8 mouse cellular contexts compared by ENCODE assay signal in genomic region chr15:97135291-97135690, GRCm38 (mm10).
DNase-seq lines count a peak whose midpoint lies in the region; ATAC-seq lines count a peak whose summit lies in the region.

No protein-coding gene starts in this region.

- no peak for ATAC-seq in midbrain, embryonic 11.5 days (ENCODE audit: low FRiP score)
- no peak for ATAC-seq in midbrain, embryonic 16.5 days
- no peak for ATAC-seq in heart, embryonic 13.5 days (ENCODE audit: extremely low read depth, insufficient number of reproducible peaks, low FRiP score, low TSS enrichment)
- ATAC-seq in neural tube, embryonic 11.5 days (ENCODE audit: insufficient read depth, low FRiP score, low TSS enrichment) = no peak
- ATAC-seq in erythroid progenitor cell, adult 5-6 weeks (replicated peaks; ENCODE audit: low FRiP score, poor library complexity, severe bottlenecking) = no peak

- H3K4me2 ChIP-seq in midbrain, embryonic 11.5 days = no peak overlapping the region
- no peak overlapping the region for H3K4me2 ChIP-seq in midbrain, embryonic 16.5 days (ENCODE audit: low read length)
- H3K4me2 ChIP-seq in heart, embryonic 13.5 days = peak overlapping the region; percentile 44
- no peak overlapping the region for H3K4me2 ChIP-seq in neural tube, embryonic 11.5 days (ENCODE audit: low read depth)

- H3K9me3 ChIP-seq in midbrain, embryonic 11.5 days (ENCODE audit: control insufficient read depth, low read length) = no peaks in the 10 kb centered on the region; the same call in 1 of the 2 replicates
- no peaks in the 10 kb centered on the region for H3K9me3 ChIP-seq in midbrain, embryonic 16.5 days (replicated peaks; ENCODE audit: control insufficient read depth, low read length, poor library complexity, severe bottlenecking)
- peaks cover 16% of the 10 kb centered on the region for H3K9me3 ChIP-seq in heart, embryonic 13.5 days
- H3K9me3 ChIP-seq in neural tube, embryonic 11.5 days (ENCODE audit: control insufficient read depth, low read length) = no peaks in the 10 kb centered on the region

- H3K4me1 ChIP-seq in midbrain, embryonic 11.5 days (ENCODE audit: control insufficient read depth, insufficient read depth, low read length) = no peaks in the 10 kb centered on the region
- H3K4me1 ChIP-seq in midbrain, embryonic 16.5 days (ENCODE audit: control insufficient read depth, insufficient read depth, low read length) = no peaks in the 10 kb centered on the region
- H3K4me1 ChIP-seq in heart, embryonic 13.5 days = 0 out of 2 replicates have a peak, but pooled peaks cover 2% of the 10 kb centered on the region
- no peaks in the 10 kb centered on the region for H3K4me1 ChIP-seq in neural tube, embryonic 11.5 days (ENCODE audit: control insufficient read depth, insufficient read depth, low read length)

- H3K36me3 ChIP-seq in midbrain, embryonic 11.5 days (ENCODE audit: control insufficient read depth, insufficient read depth, low read length) = no peaks in the 10 kb centered on the region
- H3K36me3 ChIP-seq in midbrain, embryonic 16.5 days (ENCODE audit: control insufficient read depth, insufficient read depth, low read length) = no peaks in the 10 kb centered on the region
- H3K36me3 ChIP-seq in heart, embryonic 13.5 days = no peaks in the 10 kb centered on the region
- H3K36me3 ChIP-seq in neural tube, embryonic 11.5 days (ENCODE audit: control insufficient read depth, insufficient read depth, low read length) = no peaks in the 10 kb centered on the region

- H3K27me3 ChIP-seq in midbrain, embryonic 11.5 days (ENCODE audit: control insufficient read depth, insufficient read depth, low read length) = no peaks in the 10 kb centered on the region
- H3K27me3 ChIP-seq in midbrain, embryonic 16.5 days (ENCODE audit: control insufficient read depth, insufficient read depth, low read depth, low read length) = no peaks in the 10 kb centered on the region
- no peaks in the 10 kb centered on the region for H3K27me3 ChIP-seq in heart, embryonic 13.5 days (replicated peaks)
- no peaks in the 10 kb centered on the region for H3K27me3 ChIP-seq in neural tube, embryonic 11.5 days (ENCODE audit: control insufficient read depth, insufficient read depth, low read length)

- H3K9ac ChIP-seq in midbrain, embryonic 11.5 days (ENCODE audit: low read length) = no peak overlapping the region
- no peak overlapping the region for H3K9ac ChIP-seq in midbrain, embryonic 16.5 days (ENCODE audit: low read depth, low read length)
- H3K9ac ChIP-seq in heart, embryonic 13.5 days = peak overlapping the region; percentile 54
- no peak overlapping the region for H3K9ac ChIP-seq in neural tube, embryonic 11.5 days (ENCODE audit: low read length)

- H3K4me3 ChIP-seq in midbrain, embryonic 11.5 days (ENCODE audit: low read depth, low read length) = no peak overlapping the region
- H3K4me3 ChIP-seq in midbrain, embryonic 16.5 days (ENCODE audit: low read depth, low read length) = no peak overlapping the region
- no peak overlapping the region for H3K4me3 ChIP-seq in heart, embryonic 13.5 days
- no peak overlapping the region for H3K4me3 ChIP-seq in neural tube, embryonic 11.5 days (ENCODE audit: low read depth, low read length)

- peak; percentile 87 for DNase-seq in midbrain, embryonic 11.5 days (ENCODE audit: low spot score, missing footprints)
- peak; percentile 4 for DNase-seq in T-cell, adult 2 months (ENCODE audit: low spot score)
- DNase-seq in embryo, embryonic 10 days (ENCODE audit: low spot score) = peak; percentile 93
- DNase-seq in left cerebral cortex, adult 11 months (ENCODE audit: low spot score) = peak; percentile 32
- peak; percentile 63 for DNase-seq in neural tube, embryonic 11.5 days (ENCODE audit: low spot score)

- no peak overlapping the region for H3K27ac ChIP-seq in midbrain, embryonic 11.5 days (ENCODE audit: low read depth, low read length)
- no peak overlapping the region for H3K27ac ChIP-seq in midbrain, embryonic 16.5 days (ENCODE audit: low read length)
- H3K27ac ChIP-seq in heart, embryonic 13.5 days (replicated peaks) = 0 out of 2 replicates have a peak overlapping the region, but pooled peaks have one; percentile 28
- H3K27ac ChIP-seq in neural tube, embryonic 11.5 days (ENCODE audit: low read depth, low read length) = no peak overlapping the region

- 14% methylated on average over 11 of the region's 11 CpGs for WGBS in midbrain, embryonic 11.5 days
- 10% methylated on average over 11 of the region's 11 CpGs for WGBS in midbrain, embryonic 16.5 days
- 9% methylated on average over 11 of the region's 11 CpGs for WGBS in heart, embryonic 13.5 days
- WGBS in neural tube, embryonic 11.5 days = 16% methylated on average over 11 of the region's 11 CpGs

Comparison
In these comparisons a context has a peak if more than half of its experiments do, and no peak if none do; other contexts are left out.
1. DNase-seq: peak in every context shown above with its lines; median percentile 93 in embryo, embryonic 10 days; 87 in midbrain, embryonic 11.5 days; 63 in neural tube, embryonic 11.5 days; 32 in left cerebral cortex, adult 11 months; 4 in T-cell, adult 2 months.